Mouse (Mus musculus) c-Kit-positive CD71-positive TER-119-negative erythroid progenitor cells, embryonic 14.5 days (primary cell): Measurements from ENCODE around the gene Ezh1.

Experiments
- DNase-seq: peaks from one replicate; pipeline ENCODE4 v3.0.0-alpha.2; 2013; ENCODE audit warnings: low read depth

Gene Ezh1

DNA sequence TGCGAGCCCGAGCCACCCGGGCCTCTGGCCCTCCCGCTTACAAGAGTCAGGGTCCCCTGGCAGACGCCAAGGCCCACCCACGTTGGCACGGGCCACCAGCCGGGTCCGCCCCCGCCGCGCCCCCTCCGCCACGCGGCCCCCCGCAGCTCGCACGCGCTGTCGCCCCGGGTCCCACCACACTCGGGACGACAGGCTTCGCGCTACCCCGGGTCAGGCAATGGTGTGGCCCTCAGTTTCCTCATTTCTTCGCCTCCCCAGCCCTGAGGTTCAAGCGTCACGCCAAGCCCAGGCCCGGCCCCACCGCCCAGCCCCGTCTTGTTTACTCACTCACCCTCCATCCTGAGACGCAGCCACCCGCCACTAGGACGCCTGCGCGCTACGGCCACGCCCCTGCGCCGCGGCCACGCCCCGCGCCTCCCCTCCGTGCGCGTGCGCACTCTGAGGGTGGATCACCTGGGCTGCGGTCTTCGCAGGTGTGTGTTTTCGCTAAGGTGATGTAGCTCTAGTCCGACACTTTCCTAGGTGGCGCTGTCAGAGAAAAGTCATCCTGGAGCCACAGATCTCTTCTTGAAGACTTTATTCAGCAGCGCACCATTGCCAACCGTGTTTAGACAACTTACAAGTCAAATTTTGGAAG is at the start of gene Ezh1:
Gene Ezh1 (minus strand): TSS at position 399 of the 637 bp plus-strand sequence.
- DNase-seq = peak; percentile 54

DNA sequence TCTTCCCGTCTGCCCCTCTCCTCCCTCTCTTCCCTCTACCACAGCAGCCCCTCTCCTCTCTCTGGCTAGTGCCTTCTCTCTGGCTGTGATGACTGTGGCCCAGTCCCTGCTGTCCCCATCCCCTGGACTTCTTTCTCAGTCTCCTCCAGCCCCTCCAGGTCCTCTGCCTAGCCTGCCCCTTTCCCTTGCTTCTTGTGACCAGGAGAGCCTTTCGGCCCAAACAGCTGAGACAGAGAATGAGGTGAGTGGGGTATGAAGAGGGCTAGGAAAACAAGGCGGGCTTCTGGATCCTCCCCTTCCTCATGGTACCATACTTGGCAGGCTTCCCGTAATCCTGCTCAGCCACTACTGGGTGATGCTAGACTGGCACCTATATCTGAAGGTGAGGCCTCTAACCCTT is 49.0 kb upstream of the Ezh1 start:
- no peak for DNase-seq

DNA sequence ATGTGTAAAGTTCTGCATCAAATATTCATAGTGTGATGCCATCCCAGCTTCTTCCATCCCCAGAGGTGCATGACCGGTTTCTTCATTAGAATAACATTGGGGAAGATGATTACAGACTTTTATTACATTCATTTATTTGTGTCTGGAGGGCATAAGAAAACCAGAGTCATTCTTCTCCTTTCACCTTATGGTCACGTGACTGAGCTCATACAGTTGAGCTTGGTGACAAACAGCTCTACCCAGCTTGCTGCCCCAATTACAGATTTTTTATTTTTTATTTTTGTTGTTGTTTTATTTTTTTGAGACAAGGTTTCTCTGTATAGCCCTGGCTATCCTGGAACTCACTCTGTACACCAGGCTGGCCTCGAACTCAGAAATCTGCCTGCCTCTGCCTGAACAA is 46.2 kb upstream of the Ezh1 start:
- DNase-seq = no peak

DNA sequence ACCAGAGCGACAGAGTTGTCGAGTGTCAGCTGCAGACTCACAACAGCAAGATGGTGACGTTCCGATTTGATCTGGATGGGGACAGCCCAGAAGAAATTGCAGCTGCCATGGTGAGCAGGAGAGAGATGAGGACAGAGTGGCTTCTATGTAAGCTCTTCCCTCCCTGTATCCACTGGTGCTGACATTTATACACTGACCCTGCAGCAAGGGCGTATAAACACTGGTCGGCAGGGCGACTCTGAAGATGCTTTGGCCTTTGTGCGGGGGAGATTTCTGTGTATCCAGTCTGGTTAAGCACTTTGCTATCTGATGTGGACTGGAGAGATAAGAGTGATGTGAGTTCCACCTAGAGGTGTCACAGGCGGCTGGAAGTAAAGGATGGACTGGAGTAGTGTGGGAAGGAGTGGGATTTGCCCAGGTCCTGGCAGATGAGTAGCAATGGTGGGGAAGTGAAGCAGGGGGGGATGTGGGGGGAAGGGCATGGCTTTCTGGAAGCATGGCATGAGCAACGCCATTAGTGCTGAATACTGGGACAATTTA is 43.4 kb upstream of the Ezh1 start:
- no peak for DNase-seq

DNA sequence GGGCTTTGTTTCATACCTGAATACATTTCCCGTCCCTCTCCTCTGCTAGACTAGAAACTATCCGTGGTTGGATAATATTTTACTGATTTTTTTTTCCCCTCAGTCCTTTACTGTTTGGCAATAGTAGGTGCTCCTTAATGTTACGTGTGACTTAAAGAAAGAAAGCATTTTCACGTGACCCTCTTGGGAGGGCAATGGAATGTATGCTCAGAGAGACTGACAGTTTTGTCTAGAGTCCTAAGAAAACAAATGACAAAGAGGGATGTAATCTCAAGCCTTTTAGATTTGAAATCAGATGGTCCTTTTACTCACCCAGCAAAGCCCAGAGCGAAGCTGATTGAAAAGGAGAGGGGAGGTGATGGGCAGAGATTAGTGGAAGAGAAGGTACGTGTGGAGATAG is 39.6 kb upstream of the Ezh1 start:
- no peak for DNase-seq

DNA sequence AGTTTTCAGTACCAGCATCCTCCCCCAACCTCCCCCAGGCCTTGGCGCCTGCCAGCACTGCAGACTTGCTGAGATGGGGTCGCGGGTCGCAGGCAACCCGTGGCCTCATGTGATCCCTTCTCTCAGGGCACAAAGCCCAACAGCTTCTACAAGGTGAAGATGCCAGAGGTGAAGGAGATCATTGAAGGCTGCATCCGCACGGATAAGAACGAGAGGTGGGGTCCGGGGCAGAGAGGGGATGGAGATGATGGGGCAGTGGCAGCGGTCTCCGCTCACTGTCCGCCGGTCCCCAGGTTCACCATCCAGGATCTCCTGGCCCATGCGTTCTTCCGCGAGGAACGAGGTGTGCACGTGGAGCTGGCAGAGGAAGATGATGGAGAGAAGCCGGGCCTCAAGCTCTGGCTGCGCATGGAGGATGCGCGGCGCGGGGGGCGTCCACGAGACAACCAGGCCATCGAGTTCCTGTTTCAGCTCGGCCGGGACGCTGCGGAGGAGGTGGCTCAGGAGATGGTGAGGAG is 38.8 kb upstream of the Ezh1 start:
- no peak for DNase-seq

DNA sequence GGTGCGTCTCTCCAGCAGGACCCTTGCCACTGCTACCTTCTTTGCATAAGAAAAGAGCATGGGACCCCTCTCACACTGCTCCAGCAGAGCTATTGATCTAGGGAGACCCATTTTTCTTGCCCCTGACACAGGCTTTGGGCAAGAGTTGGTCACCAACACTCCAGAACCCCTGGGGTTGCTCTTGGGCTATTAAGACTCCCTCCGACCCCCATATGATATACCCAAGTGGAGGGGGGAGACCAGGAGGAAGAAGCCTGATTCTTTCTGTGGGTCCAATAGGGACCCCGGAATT is 37.7 kb upstream of the Ezh1 start:
- DNase-seq = no peak

DNA sequence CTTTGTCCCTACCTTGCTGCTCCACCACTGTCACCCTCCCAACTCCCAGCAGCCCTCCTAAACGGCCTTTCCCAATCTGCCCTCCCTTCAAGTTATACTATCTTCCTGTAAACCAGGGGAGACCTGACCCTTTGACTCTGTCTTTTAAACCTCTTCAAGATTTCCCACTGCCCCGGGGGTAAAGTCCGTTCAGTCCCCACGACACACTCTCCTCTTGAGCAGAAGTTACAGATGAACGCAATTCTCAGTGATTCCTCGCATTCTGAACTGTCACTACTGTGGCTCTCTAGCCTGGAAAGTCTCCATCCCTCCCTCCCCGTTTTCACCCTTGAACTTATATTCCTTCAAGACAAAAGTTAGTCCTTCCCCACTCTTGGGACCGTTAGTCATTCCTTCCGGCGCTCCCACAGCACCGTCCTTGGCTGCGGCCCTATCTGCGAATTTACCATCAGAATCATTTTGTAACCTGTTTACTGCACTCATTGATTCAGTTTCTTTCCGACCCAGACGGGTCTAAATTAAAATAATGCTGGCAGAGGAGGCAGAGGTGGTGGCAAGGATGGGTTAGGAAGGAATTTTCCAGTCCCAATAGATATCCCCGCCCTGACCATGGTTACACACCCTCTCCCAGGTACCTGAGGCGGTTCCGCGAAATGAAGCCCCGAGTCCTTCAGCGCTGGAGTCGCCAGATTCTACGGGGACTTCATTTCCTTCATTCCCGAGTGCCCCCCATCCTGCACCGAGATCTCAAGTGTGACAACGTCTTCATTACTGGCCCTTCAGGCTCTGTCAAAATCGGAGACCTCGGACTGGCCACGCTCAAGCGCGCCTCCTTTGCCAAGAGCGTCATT is 37.1 kb upstream of the Ezh1 start:
- DNase-seq = no peak

DNA sequence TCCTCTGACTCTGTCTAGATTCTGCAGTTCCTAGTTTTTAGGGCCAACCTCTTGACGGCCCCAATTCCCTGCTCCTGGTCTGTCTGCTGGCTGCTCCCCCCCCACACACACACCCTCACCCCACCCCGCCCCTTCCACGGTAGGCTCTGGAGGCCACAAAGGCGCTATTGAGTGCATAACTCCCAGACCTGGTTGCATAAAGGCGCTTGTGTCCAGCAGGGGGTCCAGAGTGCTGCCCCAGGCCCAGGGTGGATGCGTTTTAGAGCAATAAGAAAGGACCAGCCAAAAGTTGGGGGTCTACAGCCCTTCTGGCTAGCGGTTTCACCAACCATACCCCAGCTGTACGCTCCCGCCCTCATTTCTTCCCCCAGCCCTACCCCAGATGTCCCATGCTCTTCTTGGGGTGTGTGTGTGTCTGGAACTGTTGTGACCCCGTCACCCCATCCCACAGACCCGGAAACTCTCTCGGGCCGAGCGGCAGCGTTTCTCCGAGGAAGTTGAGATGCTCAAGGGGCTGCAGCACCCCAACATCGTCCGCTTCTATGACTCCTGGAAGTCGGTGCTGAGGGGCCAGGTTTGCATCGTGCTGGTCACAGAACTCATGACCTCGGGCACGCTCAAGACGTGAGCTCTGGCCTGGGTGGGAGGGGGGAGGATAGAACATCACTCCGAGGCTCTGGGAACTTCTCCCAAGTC is 36.2 kb upstream of the Ezh1 start:
- DNase-seq = no peak

DNA sequence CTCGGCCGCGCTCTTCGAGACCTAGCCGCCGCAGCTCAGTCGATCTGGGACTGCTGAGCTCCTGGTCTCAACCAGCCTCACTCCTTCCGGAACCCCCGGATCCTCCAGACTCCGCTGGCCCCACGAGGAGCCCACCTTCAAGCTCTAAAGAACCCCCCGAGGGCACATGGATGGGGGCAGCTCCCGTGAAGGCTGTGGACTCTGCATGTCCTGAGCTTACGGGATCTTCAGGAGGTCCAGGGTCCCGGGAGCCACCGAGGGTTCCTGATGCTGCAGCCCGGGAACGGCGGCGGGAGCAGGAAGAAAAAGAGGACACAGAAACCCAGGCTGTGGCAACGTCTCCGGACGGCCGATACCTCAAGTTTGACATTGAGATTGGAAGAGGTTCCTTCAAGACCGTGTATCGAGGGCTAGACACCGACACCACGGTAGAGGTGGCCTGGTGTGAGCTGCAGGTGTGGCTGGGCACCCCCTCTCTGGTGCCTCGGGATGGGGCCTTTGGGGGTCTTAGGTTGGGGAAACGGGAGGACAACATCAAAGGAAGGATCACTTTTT is 34.6 kb upstream of the Ezh1 start:
- DNase-seq = no peak

DNA sequence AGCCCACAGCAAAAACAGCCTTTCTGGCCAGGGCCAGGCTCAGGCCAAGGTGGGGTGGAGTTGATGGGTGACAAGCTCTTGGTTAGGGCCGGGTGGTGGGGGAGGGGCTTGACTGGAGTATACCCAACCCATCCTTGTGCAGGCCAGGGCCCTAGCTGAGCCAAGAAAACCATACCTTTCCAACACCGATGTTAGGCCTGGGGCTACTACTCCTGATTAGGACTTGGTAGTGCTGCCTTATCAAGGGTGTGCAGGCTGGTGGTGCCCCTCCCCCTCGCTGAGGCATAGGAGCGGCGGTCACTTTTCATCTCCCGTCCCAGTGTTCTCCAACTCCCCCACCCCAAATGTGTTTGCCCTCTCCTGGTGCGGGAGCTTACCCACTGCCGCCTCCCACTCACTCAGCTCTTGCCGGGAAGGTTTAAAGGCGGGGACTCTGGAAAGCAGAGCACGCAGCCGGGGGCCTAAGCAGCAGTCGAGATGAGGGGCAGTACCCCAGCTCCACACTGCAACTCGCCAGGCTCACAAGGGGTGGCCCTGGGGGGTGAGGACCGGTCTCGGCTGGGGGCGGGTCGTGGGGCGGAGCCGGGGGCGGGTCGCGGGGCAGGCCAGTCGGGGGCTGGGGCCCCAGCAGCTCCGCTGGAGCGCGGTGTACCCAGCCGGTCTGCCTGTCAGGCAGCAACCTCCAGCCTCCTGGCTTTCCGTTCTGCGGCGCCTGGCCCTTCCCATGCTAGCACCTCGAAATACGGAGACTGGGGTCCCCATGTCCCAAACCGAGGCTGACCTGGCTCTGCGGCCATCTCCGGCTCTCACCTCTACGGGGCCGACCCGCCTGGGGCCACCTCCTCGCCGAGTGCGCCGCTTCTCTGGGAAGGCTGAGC is 33.9 kb upstream of the Ezh1 start, which contains the start of gene Wnk4:
Gene Wnk4 (plus strand): TSS at position 620 of the 878 bp plus-strand sequence.
- no peak for DNase-seq

DNA sequence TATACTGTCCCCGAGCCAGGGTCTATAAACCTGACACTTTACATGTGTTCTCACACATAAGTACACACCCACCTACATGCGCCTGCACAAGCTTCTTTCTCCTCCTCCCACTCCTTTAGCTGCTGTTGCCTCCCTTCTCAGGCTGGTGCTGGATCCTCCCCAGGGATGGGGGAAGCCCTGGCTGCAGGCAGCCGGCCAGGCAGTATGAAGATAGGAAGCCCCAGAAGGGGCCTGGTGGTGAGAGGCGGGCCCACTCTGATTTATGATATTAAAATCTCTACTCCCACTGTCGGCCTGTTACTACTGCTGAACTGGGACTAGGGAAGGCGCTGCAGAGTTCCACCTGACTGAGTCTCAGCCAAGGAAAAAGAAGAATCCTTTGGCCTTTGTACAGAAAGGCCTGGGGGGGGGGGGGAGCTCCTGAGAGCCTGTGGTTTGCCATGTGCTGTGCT is 33.0 kb upstream of the Ezh1 start:
- no peak for DNase-seq

DNA sequence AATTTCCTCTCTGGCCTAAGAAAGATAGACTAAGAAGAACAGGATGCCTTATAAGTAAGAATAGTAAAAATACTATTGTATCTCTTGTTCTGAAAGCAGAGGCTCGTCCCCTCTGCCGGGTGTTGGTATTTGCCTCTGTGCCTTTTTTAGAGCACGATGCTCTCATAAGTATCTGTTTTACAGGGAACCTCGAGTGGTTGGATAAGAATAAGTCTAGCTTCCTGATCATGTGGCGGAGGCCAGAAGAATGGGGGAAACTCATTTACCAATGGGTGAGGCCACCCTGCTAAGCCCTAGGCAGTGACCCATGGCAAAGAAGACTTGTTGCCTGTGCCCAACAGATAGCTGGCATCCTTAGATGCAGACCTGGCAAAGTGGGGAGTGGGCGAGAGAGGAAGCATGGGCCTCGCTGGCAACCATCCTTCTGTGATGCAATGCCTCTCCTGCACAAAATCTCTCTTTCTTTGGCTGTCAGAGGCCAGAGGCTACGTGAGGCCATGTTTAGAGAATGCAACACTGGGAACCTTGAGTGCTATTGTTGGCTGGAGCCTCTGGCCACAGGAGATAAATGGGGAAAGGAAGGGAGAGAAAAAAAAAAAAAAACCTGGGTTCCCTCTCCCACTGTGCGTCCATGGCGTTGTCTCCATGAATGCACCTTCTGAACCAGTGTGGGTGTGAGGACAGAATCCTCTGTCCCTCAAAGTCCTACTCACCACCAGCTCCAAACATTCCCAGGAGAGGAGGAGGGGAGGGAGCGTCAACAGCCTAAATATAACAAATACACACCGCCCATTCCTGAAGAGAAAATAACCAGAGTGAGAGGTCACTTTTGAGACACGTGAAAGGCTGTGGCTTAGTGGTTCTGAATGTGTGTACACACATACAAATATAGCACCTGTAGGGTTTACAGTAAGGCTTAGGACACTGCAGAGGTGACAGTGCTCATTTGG is 29.8 kb upstream of the Ezh1 start:
- DNase-seq = no peak

DNA sequence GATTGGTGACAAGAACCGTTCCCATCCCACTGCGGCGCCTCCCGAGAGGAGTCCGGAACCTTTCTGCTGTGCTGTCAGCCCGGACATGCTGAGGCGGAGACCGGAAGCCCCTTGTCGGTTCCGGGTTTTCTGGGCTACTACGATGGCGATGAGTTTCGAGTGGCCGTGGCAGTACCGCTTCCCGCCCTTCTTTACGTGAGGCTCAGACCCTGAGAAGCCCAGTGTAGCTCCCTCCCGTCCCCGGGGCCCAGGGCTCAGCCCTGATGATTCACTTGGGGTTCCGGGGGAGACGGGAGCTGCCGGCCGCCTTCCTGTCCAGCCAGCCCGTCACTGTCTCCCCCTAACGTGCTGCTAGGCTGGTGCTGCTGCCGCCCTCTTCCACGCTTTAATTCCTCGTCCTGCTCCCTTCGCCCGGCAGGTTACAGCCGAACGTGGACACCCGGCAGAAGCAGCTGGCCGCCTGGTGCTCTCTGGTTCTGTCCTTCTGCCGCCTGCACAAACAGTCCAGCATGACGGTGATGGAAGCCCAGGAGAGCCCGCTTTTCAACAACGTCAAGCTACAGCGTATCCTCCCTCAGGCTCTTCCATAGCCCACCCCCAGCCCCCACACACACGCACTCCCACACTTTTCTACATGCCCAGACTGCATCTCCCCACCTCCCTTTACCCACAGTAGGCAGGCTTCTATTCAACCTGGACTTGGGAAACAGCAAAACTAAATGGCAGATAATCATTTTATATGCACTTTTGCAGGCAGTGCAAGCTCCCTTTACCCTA is 27.5 kb upstream of the Ezh1 start, which contains the start of gene Vps25:
Gene Vps25 (plus strand): TSS at position 95 of the 777 bp plus-strand sequence.
- no peak for DNase-seq

DNA sequence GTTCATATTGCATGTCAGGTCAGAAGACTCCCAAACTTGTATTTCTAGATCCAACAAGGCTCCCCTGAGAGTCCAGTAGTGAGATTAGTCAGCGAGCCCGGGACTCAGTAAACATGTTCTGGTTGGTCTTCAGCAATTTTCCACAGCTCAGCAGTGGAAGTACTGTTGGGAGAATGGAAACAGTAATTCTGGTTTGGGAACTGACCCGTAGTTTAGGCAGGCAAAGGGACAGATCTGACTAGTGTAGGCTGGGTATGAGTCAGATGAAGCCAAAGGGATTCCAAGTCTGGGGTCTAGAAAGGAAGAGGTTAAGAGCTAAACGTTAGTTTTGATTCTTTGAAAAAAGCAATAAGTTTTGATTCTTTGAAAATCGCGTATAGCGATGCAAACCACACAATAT is 26.7 kb upstream of the Ezh1 start:
- peak; percentile 41 for DNase-seq

DNA sequence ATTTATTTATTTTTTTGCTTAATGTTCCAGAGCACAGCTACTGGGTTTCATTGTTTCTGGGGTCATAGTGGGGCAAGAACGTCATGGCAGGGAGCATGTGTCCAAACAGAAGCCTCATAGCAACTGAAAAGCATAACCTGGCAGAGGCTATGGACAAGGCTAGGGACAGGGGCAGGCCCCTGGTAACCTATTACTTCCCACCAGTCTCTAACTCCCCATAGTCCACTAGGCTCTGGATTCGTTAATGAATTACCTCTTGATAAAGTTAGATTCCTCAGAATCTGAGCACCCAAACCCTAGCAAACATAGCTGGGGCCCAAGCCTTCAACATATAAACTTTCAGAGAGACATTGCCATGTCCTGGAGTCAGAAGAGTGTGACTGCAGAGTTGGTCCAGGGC is 24.8 kb upstream of the Ezh1 start:
- no peak for DNase-seq

DNA sequence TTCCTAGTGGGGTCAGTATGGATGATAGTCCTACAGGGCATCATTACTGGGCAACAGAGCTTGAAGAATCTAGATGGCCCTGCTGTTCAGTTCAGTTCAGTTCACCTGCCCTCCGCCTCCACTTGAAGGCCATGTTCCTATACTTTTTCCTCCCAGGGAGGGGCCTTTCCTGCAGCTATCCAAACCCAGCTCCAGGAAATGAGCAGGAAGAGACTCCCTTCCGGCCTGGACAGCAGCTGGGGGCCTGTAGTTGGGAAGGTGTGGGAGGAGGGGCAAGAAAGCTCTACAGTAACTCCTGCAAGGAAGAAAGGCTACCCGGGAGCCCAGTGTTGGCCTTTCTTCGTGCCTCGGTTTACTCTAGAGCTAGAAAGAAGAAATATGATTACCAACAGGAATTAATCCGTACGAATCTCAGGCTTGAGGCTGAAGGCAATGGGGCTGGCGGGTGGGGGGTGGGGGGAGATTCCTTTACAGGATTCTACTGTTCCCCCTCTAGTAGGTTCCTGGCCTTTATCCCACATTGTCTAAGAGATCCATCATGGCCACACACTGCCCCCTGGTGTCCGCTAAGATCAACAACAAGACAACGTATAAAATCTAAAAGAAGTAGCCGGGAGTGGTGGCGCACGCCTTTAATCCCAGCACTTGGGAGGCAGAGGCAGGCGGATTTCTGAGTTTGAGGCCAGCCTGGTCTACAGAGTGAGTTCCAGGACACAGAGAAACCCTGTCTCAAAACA is 22.2 kb upstream of the Ezh1 start:
- DNase-seq = no peak

DNA sequence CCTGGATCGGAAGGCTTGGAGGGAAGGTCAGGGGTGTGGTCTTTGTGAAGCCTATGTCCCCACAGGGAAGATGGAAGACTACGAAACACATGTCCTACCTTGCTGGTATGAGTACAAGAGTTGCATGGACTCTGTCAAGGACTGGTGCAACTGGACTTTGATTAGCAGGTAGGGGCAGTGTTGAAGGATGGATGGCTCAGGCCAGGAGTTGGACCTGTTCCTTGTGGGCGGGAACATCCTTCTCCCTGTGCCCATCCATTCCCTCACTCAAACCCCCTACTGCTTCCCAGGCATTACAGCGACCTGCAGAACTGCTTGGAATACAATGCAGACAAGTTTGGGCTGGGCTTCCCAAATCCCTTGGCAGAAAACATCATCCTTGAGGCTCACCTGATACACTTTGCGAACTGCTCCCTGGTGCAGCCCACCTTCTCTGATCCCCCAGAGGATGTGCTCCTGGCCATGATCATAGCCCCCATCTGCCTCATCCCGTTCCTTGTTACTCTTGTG is 21.3 kb upstream of the Ezh1 start:
- no peak for DNase-seq

DNA sequence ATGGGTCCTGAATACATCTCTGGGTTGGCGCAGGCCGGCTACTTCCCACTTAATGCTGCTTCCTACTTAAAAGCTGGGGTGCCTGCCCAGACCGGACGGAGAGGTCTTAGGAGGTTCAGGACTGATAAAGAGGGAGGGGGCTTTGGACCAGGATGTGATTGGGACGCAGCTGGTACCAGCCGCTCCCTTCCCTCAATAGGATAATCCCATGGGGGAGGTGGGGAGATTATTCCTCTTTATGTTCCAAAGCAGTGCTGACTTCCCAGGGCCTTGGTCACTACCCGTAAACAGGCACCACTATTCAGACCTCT is 20.4 kb upstream of the Ezh1 start:
- DNase-seq = no peak
